Mouse (Mus musculus): ENCODE data around the gene Tecpr1. TPM values are rescaled to one million over a fixed set of nuclear protein-coding genes. Genes with fewer than 3 reads are reported as not detected.

Gene Tecpr1
- total and polyA plus RNA-seq, 3 experiments, result 6.9 to 20.1 (median 10.8) TPM

GRCm38 (mm10) chr5:144232531-144232930, 9.1 kb upstream of the Tecpr1 start:
- no peak for TF ChIP-seq GATA2 (IDR thresholded peaks at IDR 0.05; ENCODE audit: borderline replicate concordance, low read depth, low read length)
- TF ChIP-seq TAL1 (conservative IDR thresholded peaks at IDR 0.05; ENCODE audit: low read depth, low read length), result no peak
- no peak for TF ChIP-seq CTCF (IDR thresholded peaks at IDR 0.05; ENCODE audit: low read depth, low read length)
- no peak for TF ChIP-seq GATA1 (IDR thresholded peaks at IDR 0.05; ENCODE audit: borderline replicate concordance, low read length)
- no peak for TF ChIP-seq POLR2AphosphoS5 (IDR thresholded peaks at IDR 0.05; ENCODE audit: insufficient replicate concordance, low read depth, low read length)
- no peaks in the 10 kb centered on the region for H3K36me3 ChIP-seq (replicated peaks)
- ATAC-seq (ENCODE audit: extremely low read depth, insufficient number of reproducible peaks, low FRiP score, poor library complexity, severe bottlenecking), result no peak
- no peaks in the 10 kb centered on the region for H3K27me3 ChIP-seq (ENCODE audit: insufficient read depth, low read length)
- H3K9me3 ChIP-seq (replicated peaks), result no peaks in the 10 kb centered on the region
- H3K4me1 ChIP-seq (ENCODE audit: insufficient read depth, low read depth, low read length), result peaks cover 5% of the 10 kb centered on the region; the same call in 1 of the 2 replicates
- no peak overlapping the region for H3K4me3 ChIP-seq (ENCODE audit: low read depth, low read length)
- DNase-seq (ENCODE audit: low spot score), result no peak

DNA sequence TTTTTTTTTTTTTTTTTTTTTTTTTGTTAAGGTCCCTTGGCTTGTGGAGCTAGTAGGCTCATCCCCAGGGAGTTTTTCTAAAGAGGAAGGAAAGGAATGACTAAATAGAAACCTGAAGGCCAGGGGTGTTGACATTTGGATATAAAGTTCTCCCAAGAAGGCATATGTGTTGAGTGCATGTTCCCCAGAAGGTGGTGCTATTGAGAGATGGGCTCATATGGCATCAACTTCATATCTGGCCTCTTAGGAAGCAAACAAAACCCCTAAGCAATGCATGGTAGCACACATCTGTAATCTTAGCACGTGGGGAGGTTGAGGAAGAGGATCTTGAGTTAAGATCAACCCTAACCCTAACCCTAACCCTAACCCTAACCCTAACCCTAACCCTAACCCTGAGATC, 8.0 kb upstream of the Tecpr1 start:
- Histone ChIP-seq H3K36me3 (replicated peaks) (no peaks in the 10 kb centered on the region), H3K4me1 (ENCODE audit: insufficient read depth, low read depth, low read length) (peaks cover 7% of the 10 kb centered on the region; the same call in 1 of the 2 replicates), H3K4me3 (ENCODE audit: low read depth, low read length) (no peak overlapping the region), H3K27me3 (ENCODE audit: insufficient read depth, low read length) (no peaks in the 10 kb centered on the region), H3K9me3 (replicated peaks) (no peaks in the 10 kb centered on the region)
- TF ChIP-seq TAL1 (conservative IDR thresholded peaks at IDR 0.05; ENCODE audit: low read depth, low read length) (no peak), CTCF (IDR thresholded peaks at IDR 0.05; ENCODE audit: low read depth, low read length) (no peak; the same call in 1 of the 2 replicates), POLR2AphosphoS5 (IDR thresholded peaks at IDR 0.05; ENCODE audit: insufficient replicate concordance, low read depth, low read length) (no peak), GATA2 (IDR thresholded peaks at IDR 0.05; ENCODE audit: borderline replicate concordance, low read depth, low read length) (no peak), GATA1 (IDR thresholded peaks at IDR 0.05; ENCODE audit: borderline replicate concordance, low read length) (no peak)
- DNase-seq (ENCODE audit: low spot score) (no peak), ATAC-seq (ENCODE audit: extremely low read depth, insufficient number of reproducible peaks, low FRiP score, poor library complexity, severe bottlenecking) (no peak; the same call in 1 of the 2 replicates)

- TF ChIP-seq GATA1 (IDR thresholded peaks at IDR 0.05; ENCODE audit: borderline replicate concordance, low read length) (no peak), CTCF (IDR thresholded peaks at IDR 0.05; ENCODE audit: low read depth, low read length) (no peak), POLR2AphosphoS5 (IDR thresholded peaks at IDR 0.05; ENCODE audit: insufficient replicate concordance, low read depth, low read length) (no peak), GATA2 (IDR thresholded peaks at IDR 0.05; ENCODE audit: borderline replicate concordance, low read depth, low read length) (no peak)
- no peak for DNase-seq (ENCODE audit: low spot score)
- peaks cover 8% of the 10 kb centered on the region; the same call in 1 of the 2 replicates for H3K4me1 ChIP-seq (ENCODE audit: insufficient read depth, low read depth, low read length)
These were observed 6.8 kb upstream of the Tecpr1 start for GRCm38 (mm10) chr5:144230216-144230615.

DNA sequence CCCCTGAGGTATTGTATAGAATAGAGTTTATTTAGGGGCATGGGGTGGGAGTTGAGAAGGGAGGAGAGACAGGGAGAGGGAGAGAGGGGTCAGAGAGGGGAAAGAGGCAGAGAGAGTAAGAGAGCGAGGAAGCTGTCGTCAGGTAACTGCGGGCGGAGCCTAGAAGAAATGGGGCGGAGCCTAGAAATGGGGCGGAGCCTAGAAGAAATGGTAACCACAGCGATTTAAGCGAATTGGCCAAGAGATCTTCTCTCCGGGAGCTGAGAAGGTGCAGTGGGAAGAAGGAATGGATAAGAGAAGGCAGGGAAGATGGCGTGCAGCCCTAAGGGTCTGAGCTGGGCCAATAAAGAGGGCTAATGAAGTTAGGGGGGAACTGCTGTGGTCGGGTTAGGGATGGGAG, 2.8 kb upstream of the Tecpr1 start:
- TF ChIP-seq CTCF (IDR thresholded peaks at IDR 0.05; ENCODE audit: low read depth, low read length) (no peak), TAL1 (conservative IDR thresholded peaks at IDR 0.05; ENCODE audit: low read depth, low read length) (no peak), POLR2AphosphoS5 (IDR thresholded peaks at IDR 0.05; ENCODE audit: insufficient replicate concordance, low read depth, low read length) (no peak), GATA1 (IDR thresholded peaks at IDR 0.05; ENCODE audit: borderline replicate concordance, low read length) (no peak), GATA2 (IDR thresholded peaks at IDR 0.05; ENCODE audit: borderline replicate concordance, low read depth, low read length) (no peak)
- Histone ChIP-seq H3K36me3 (replicated peaks) (no peaks in the 10 kb centered on the region), H3K9me3 (replicated peaks) (no peaks in the 10 kb centered on the region), H3K27me3 (ENCODE audit: insufficient read depth, low read length) (no peaks in the 10 kb centered on the region), H3K4me3 (ENCODE audit: low read depth, low read length) (no peak overlapping the region), H3K4me1 (ENCODE audit: insufficient read depth, low read depth, low read length) (peaks cover 27% of the 10 kb centered on the region)
- DNase-seq (ENCODE audit: low spot score) (no peak), ATAC-seq (ENCODE audit: extremely low read depth, insufficient number of reproducible peaks, low FRiP score, poor library complexity, severe bottlenecking) (no peak)

More at GRCm38 (mm10) chr5:144230216-144230615, 6.8 kb upstream of the Tecpr1 start:
- Histone ChIP-seq H3K9me3 (replicated peaks) (no peaks in the 10 kb centered on the region), H3K27me3 (ENCODE audit: insufficient read depth, low read length) (no peaks in the 10 kb centered on the region), H3K36me3 (replicated peaks) (no peaks in the 10 kb centered on the region), H3K4me3 (ENCODE audit: low read depth, low read length) (no peak overlapping the region)
- ATAC-seq (ENCODE audit: extremely low read depth, insufficient number of reproducible peaks, low FRiP score, poor library complexity, severe bottlenecking), result no peak

DNA sequence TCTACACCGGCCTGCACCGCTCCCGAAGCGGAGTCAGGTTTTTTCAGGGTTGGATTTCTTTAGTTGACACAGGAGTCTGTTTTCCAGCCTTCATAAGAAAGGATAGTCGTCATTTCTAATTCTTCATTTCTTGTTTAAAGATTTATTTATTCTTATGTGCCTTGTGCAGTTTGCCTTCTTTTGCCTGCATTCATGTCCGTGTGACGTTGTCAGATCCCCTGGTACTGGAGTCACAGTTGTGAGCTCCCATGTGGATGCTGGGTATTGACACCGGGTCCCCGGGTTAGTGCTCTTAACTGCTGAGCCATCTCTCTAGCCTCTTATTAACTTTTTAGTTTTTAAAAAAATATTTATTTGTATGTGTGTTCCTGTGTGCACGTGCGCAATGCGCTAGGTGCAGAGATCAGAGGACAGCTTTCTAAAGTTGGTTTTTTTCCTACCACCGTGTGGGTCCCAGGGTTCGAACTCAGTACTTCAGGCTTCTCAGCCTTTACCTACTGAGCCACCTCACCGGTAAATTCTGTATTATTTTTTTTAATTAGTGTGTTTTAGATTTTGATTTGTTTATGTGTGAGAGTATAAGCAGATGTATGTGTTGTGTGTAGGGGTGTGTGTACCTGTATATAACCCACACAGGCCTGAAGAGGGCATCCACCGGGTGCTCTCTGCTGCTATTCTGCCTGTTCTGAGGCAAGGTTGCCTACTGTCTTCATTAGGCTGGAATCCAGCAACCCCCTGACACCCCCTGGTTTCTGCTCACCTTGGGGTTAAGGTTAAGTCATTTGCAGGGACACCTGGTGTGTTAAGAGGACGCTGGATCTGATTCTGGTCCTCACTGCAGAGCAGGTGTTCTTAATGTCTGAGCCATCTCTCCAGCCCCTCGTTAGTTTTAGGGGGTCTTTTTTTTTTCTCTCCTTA, 743 bp upstream of the Tecpr1 start:
- Histone ChIP-seq H3K4me3 (ENCODE audit: low read depth, low read length) (peak overlapping the region; percentile 87), H3K4me1 (ENCODE audit: insufficient read depth, low read depth, low read length) (peaks cover 30% of the 10 kb centered on the region), H3K36me3 (replicated peaks) (peaks cover 2% of the 10 kb centered on the region), H3K27me3 (ENCODE audit: insufficient read depth, low read length) (no peaks in the 10 kb centered on the region), H3K9me3 (replicated peaks) (no peaks in the 10 kb centered on the region)
- ATAC-seq (ENCODE audit: extremely low read depth, insufficient number of reproducible peaks, low FRiP score, poor library complexity, severe bottlenecking), result no peak
- DNase-seq (ENCODE audit: low spot score), result no peak
- TF ChIP-seq POLR2AphosphoS5 (IDR thresholded peaks at IDR 0.05; ENCODE audit: insufficient replicate concordance, low read depth, low read length) (no peak), GATA1 (IDR thresholded peaks at IDR 0.05; ENCODE audit: borderline replicate concordance, low read length) (no peak), TAL1 (conservative IDR thresholded peaks at IDR 0.05; ENCODE audit: low read depth, low read length) (no peak), CTCF (IDR thresholded peaks at IDR 0.05; ENCODE audit: low read depth, low read length) (no peak), GATA2 (IDR thresholded peaks at IDR 0.05; ENCODE audit: borderline replicate concordance, low read depth, low read length) (no peak)

- DNase-seq (ENCODE audit: low spot score) (peak; percentile 6), ATAC-seq (ENCODE audit: extremely low read depth, insufficient number of reproducible peaks, low FRiP score, poor library complexity, severe bottlenecking) (no peak)
- Histone ChIP-seq H3K4me3 (ENCODE audit: low read depth, low read length) (peak overlapping the region; percentile 87), H3K4me1 (ENCODE audit: insufficient read depth, low read depth, low read length) (peaks cover 32% of the 10 kb centered on the region), H3K9me3 (replicated peaks) (no peaks in the 10 kb centered on the region), H3K36me3 (replicated peaks) (peaks cover 2% of the 10 kb centered on the region), H3K27me3 (ENCODE audit: insufficient read depth, low read length) (no peaks in the 10 kb centered on the region)
- no peak for TF ChIP-seq GATA1 (IDR thresholded peaks at IDR 0.05; ENCODE audit: borderline replicate concordance, low read length)
- TF ChIP-seq GATA2 (IDR thresholded peaks at IDR 0.05; ENCODE audit: borderline replicate concordance, low read depth, low read length), result no peak
- TF ChIP-seq POLR2AphosphoS5 (IDR thresholded peaks at IDR 0.05; ENCODE audit: insufficient replicate concordance, low read depth, low read length), result no peak
- TF ChIP-seq CTCF (IDR thresholded peaks at IDR 0.05; ENCODE audit: low read depth, low read length), result no peak
- TF ChIP-seq TAL1 (conservative IDR thresholded peaks at IDR 0.05; ENCODE audit: low read depth, low read length), result no peak
These were observed 458 bp downstream of the Tecpr1 start for GRCm38 (mm10) chr5:144222811-144223502.
